Mouse (Mus musculus): ENCODE measurements around the gene Chek2. TPM values are rescaled to one million over a fixed set of nuclear protein-coding genes. Genes with fewer than 3 reads are reported as not detected.
A peak's percentile ranks its signal among the peaks of the same experiment; 100 is the strongest.

The Chek2 gene
- total and polyA plus RNA-seq, 3 experiments, result 25.0 to 41.6 (median 27.6) TPM

DNA sequence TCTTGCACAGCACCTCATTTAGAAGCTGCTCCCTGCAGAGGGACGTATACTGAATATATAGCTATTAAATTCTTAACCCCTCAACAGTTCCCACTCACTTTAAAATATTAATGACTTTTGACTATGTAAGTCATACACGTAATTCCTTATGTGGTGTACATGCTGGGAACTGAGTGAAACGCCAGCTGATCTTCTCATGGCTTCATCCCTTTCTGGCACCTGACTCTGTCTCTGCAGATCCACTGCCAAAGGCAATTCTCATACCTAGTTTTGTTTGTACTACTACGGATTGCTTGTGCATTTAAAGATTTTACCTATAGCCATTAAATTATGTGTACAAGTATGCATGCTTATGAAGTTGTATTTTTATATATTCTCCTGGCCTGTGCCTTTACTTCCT is 79.8 kb downstream of the Chek2 start:
- Histone ChIP-seq H3K27me3 (replicated peaks) (no peaks in the 10 kb centered on the region), H3K36me3 (replicated peaks in 1 of 2; ENCODE audit: control insufficient read depth in 1 of 2, insufficient read depth in 1 of 2, low read length in 1 of 2) (no peaks in the 10 kb centered on the region), H3K4me2 (ENCODE audit: insufficient read depth, low read depth, poor library complexity, severe bottlenecking) (no peak overlapping the region), H3K9ac (ENCODE audit: insufficient read depth, low read depth) (no peak overlapping the region), H3K79me2 (replicated peaks; ENCODE audit: control insufficient read depth, extremely low read depth, insufficient read depth, poor library complexity, severe bottlenecking) (no peaks in the 10 kb centered on the region), H3K4me1 (ENCODE audit: control insufficient read depth in 1 of 2, insufficient read depth in 2 of 2) (no peaks in the 10 kb centered on the region), H3K4me3 (replicated peaks in 1 of 3; ENCODE audit: low read depth in 2 of 3, low read length in 2 of 3, poor library complexity in 1 of 3) (no peak overlapping the region), H3K27ac (ENCODE audit: insufficient read depth, low read depth) (no peak overlapping the region), H3K9me3 (replicated peaks; ENCODE audit: low read length) (no peaks in the 10 kb centered on the region)
- dilution Hi-C loops (cut with MboI; ENCODE audit: extremely low pct_ligation_motif_present, extremely low pct_unique_long_range_greater_than_20kb, low sequenced_read_pairs) (no loop called here), in situ Hi-C loops (cut with MboI; ENCODE audit: low pct_ligation_motif_present, low pct_unique_long_range_greater_than_20kb, low sequenced_read_pairs) (no loop called here)
- TF ChIP-seq KAT2A (IDR thresholded peaks at IDR 0.05; ENCODE audit: insufficient replicate concordance, low read length) (no peak), MEF2A (IDR thresholded peaks at IDR 0.05; ENCODE audit: borderline replicate concordance, low read depth, low read length) (no peak), TBP (conservative IDR thresholded peaks at IDR 0.05; ENCODE audit: low read depth, low read length) (no peak), RCOR1 (conservative IDR thresholded peaks at IDR 0.05; ENCODE audit: low read depth, low read length) (no peak), E2F4 (IDR thresholded peaks at IDR 0.05; ENCODE audit: insufficient replicate concordance, low read depth, low read length) (no peak), SIN3A (IDR thresholded peaks at IDR 0.05; ENCODE audit: low read length) (no peak), MAZ (IDR thresholded peaks at IDR 0.05; ENCODE audit: low read depth, low read length) (no peak), CTCF (conservative IDR thresholded peaks at IDR 0.05 in 1 of 2, IDR thresholded peaks at IDR 0.05 in 1 of 2; ENCODE audit: low read depth in 2 of 2, low read length in 2 of 2) (no peak), NRF1 (IDR thresholded peaks at IDR 0.05; ENCODE audit: low read depth, low read length) (no peak), EP300 (IDR thresholded peaks at IDR 0.05; ENCODE audit: low read length) (no peak), USF1 (IDR thresholded peaks at IDR 0.05; ENCODE audit: low read depth, low read length) (no peak), JUND (conservative IDR thresholded peaks at IDR 0.05; ENCODE audit: low read depth, low read length) (no peak), USF2 (conservative IDR thresholded peaks at IDR 0.05; ENCODE audit: low read depth, low read length) (no peak), MAFK (IDR thresholded peaks at IDR 0.05; ENCODE audit: insufficient replicate concordance, low read length) (no peak), ELF1 (IDR thresholded peaks at IDR 0.05; ENCODE audit: low read depth, low read length) (no peak), ZC3H11A (IDR thresholded peaks at IDR 0.05; ENCODE audit: low read depth, low read length) (no peak), IRF4 (IDR thresholded peaks at IDR 0.05; ENCODE audit: low read depth, low read length) (no peak), POLR2A (IDR thresholded peaks at IDR 0.05; ENCODE audit: low read depth, low read length) (no peak), CHD2 (IDR thresholded peaks at IDR 0.05; ENCODE audit: low read length) (no peak)
- no peak for DNase-seq (ENCODE audit: extremely low read depth)

DNA sequence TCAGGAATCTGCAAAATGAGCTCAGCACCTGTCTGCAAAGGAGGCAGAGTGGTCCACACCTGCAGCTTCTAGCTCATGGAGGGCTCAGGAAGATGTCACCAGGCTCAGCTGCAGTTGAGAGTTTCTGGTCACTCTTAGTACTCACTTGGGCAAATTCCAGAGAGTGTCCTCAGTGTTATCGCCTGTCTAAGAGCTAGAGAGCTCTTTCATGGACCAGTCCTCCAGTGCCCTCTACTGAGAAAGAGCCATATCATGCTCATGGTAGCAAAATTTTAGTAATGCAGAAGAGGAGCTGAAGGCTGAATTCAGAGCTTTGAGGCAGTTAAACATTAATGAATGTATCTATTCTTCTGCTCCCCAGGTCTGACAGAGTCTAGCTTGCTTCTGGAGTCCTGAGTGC is 83.6 kb downstream of the Chek2 start:
- Histone ChIP-seq H3K79me2 (replicated peaks; ENCODE audit: control insufficient read depth, extremely low read depth, insufficient read depth, poor library complexity, severe bottlenecking) (no peaks in the 10 kb centered on the region), H3K9ac (ENCODE audit: insufficient read depth, low read depth) (no peak overlapping the region), H3K27ac (ENCODE audit: insufficient read depth, low read depth) (no peak overlapping the region), H3K4me2 (ENCODE audit: insufficient read depth, low read depth, poor library complexity, severe bottlenecking) (no peak overlapping the region), H3K4me3 (replicated peaks in 1 of 3; ENCODE audit: low read depth in 2 of 3, low read length in 2 of 3, poor library complexity in 1 of 3) (no peak overlapping the region), H3K9me3 (replicated peaks; ENCODE audit: low read length) (no peaks in the 10 kb centered on the region), H3K4me1 (ENCODE audit: control insufficient read depth in 1 of 2, insufficient read depth in 2 of 2) (no peaks in the 10 kb centered on the region), H3K27me3 (replicated peaks) (no peaks in the 10 kb centered on the region), H3K36me3 (replicated peaks in 1 of 2; ENCODE audit: control insufficient read depth in 1 of 2, insufficient read depth in 1 of 2, low read length in 1 of 2) (no peaks in the 10 kb centered on the region)
- no peak for DNase-seq (ENCODE audit: extremely low read depth)
- dilution Hi-C loops (cut with MboI; ENCODE audit: extremely low pct_ligation_motif_present, extremely low pct_unique_long_range_greater_than_20kb, low sequenced_read_pairs) (no loop called here), in situ Hi-C loops (cut with MboI; ENCODE audit: low pct_ligation_motif_present, low pct_unique_long_range_greater_than_20kb, low sequenced_read_pairs) (no loop called here)
- TF ChIP-seq RAD21 (IDR thresholded peaks at IDR 0.05; ENCODE audit: low read depth, low read length) (peak; percentile 45), CTCF (conservative IDR thresholded peaks at IDR 0.05 in 1 of 2, IDR thresholded peaks at IDR 0.05 in 1 of 2; ENCODE audit: low read depth in 2 of 2, low read length in 2 of 2) (peak in 1 of 2 experiments; percentile 50; a peak in 2 of 4 replicates), SIN3A (IDR thresholded peaks at IDR 0.05; ENCODE audit: low read length) (no peak), CHD2 (IDR thresholded peaks at IDR 0.05; ENCODE audit: low read length) (no peak)

Other genes starting within 250 kb of the Chek2 start
- 50.7 and 69.3 TPM in 2 replicates for gene Noc4l, start 186.6 kb upstream of the Chek2 start, total RNA-seq (2012; rRNA removed)
- gene Noc4l, start 186.6 kb upstream of the Chek2 start, total RNA-seq (2014; rRNA removed), result 36.7 and 42.0 TPM in 2 replicates
- gene Noc4l, start 186.6 kb upstream of the Chek2 start, polyA plus RNA-seq (2012; ENCODE audit: insufficient read length, low read depth), result 104 and 160 TPM in 2 replicates
- gene Ddx51, start 186.5 kb upstream of the Chek2 start, total RNA-seq (2012; rRNA removed), result 12.3 and 16.3 TPM in 2 replicates
- 11.8 and 13.7 TPM in 2 replicates for gene Ddx51, start 186.5 kb upstream of the Chek2 start, total RNA-seq (2014; rRNA removed)
- gene Ddx51, start 186.5 kb upstream of the Chek2 start, polyA plus RNA-seq (2012; ENCODE audit: insufficient read length, low read depth), result 38.6 and 52.2 TPM in 2 replicates
- 28.6 and 30.9 TPM in 2 replicates for gene Ep400, start 69.3 kb upstream of the Chek2 start, total RNA-seq (2012; rRNA removed)
- 12.1 and 13.3 TPM in 2 replicates for gene Ep400, start 69.3 kb upstream of the Chek2 start, total RNA-seq (2014; rRNA removed)
- gene Ep400, start 69.3 kb upstream of the Chek2 start, polyA plus RNA-seq (2012; ENCODE audit: insufficient read length, low read depth), result 41.1 and 55.8 TPM in 2 replicates
- 84.6 and 99.3 TPM in 2 replicates for gene Pus1, start 59.3 kb upstream of the Chek2 start, total RNA-seq (2012; rRNA removed)
- gene Pus1, start 59.3 kb upstream of the Chek2 start, total RNA-seq (2014; rRNA removed), result 54.4 and 59.1 TPM in 2 replicates
- 72.4 and 93.1 TPM in 2 replicates for gene Pus1, start 59.3 kb upstream of the Chek2 start, polyA plus RNA-seq (2012; ENCODE audit: insufficient read length, low read depth)
- 6.3 and 8.4 TPM in 2 replicates for gene Ulk1, start 29.9 kb upstream of the Chek2 start, total RNA-seq (2012; rRNA removed)
- 2.4 and 2.7 TPM in 2 replicates for gene Ulk1, start 29.9 kb upstream of the Chek2 start, total RNA-seq (2014; rRNA removed)
- 10.0 and 13.6 TPM in 2 replicates for gene Ulk1, start 29.9 kb upstream of the Chek2 start, polyA plus RNA-seq (2012; ENCODE audit: insufficient read length, low read depth)
- 39.3 and 59.5 TPM in 2 replicates for gene Hscb, start 202 bp upstream of the Chek2 start, total RNA-seq (2012; rRNA removed)
- gene Hscb, start 202 bp upstream of the Chek2 start, total RNA-seq (2014; rRNA removed), result 51.9 and 64.0 TPM in 2 replicates
- gene Hscb, start 202 bp upstream of the Chek2 start, polyA plus RNA-seq (2012; ENCODE audit: insufficient read length, low read depth), result 26.5 and 28.2 TPM in 2 replicates
- 0.29 and 0.89 TPM in 2 replicates for gene Ttc28, start 39.8 kb downstream of the Chek2 start, total RNA-seq (2012; rRNA removed)
- gene Ttc28, start 39.8 kb downstream of the Chek2 start, total RNA-seq (2014; rRNA removed), result 0.28 and 0.42 TPM in 2 replicates
- 0.15 and 0.21 TPM in 2 replicates for gene Ttc28, start 39.8 kb downstream of the Chek2 start, polyA plus RNA-seq (2012; ENCODE audit: insufficient read length, low read depth)

Measured in CH12.LX (cell line).